Mouse (Mus musculus) ES-Bruce4 (cell line): ENCODE results near the gene Corin. TPM values are rescaled to one million over a fixed set of nuclear protein-coding genes. Genes with fewer than 3 reads are reported as not detected.

Source experiments
- H3K27ac ChIP-seq: 2 replicates; pipeline ENCODE4 v1.5.1; 2012; ENCODE audit warnings: low read length, inconsistent platforms; ENCODE audit not compliant: insufficient read depth
- H3K27me3 ChIP-seq: 2 replicates; pipeline ENCODE4 v1.6.1; 2012; ENCODE audit warnings: mild to moderate bottlenecking, low read length, inconsistent platforms; ENCODE audit not compliant: control insufficient read depth, poor library complexity, insufficient read depth, severe bottlenecking
- H3K36me3 ChIP-seq: 2 replicates; pipeline ENCODE4 v1.6.1; 2012; ENCODE audit warnings: inconsistent platforms, mild to moderate bottlenecking, low read length, moderate library complexity; ENCODE audit not compliant: control insufficient read depth, poor library complexity, insufficient read depth, severe bottlenecking
- H3K4me1 ChIP-seq: one replicate; pipeline ENCODE4 v1.8.1; 2011; ENCODE audit warnings: low read length; ENCODE audit not compliant: control insufficient read depth, insufficient read depth
- H3K4me3 ChIP-seq: 2 replicates; pipeline ENCODE4 v1.5.1; 2011; ENCODE audit warnings: low read depth, mild to moderate bottlenecking, low read length
- H3K9ac ChIP-seq: 2 replicates; pipeline ENCODE4 v1.6.1; 2012; ENCODE audit warnings: low read depth, mild to moderate bottlenecking, inconsistent platforms; ENCODE audit not compliant: poor library complexity, severe bottlenecking
- H3K9me3 ChIP-seq: replicated peaks from 2 replicates; pipeline ENCODE4 v1.6.1; 2012; ENCODE audit warnings: mild to moderate bottlenecking, low read length, inconsistent platforms; ENCODE audit not compliant: control insufficient read depth, poor library complexity, insufficient read depth, severe bottlenecking
- CTCF ChIP-seq: IDR thresholded peaks from one replicate; pipeline ENCODE4 v1.8.1; 2011; ENCODE audit warnings: low read depth, low read length
- EP300 ChIP-seq: IDR thresholded peaks from 2 replicates; pipeline ENCODE4 v1.6.1; 2011; ENCODE audit warnings: low read depth, low read length; ENCODE audit not compliant: insufficient read depth
- POLR2A ChIP-seq: IDR thresholded peaks from one replicate; pipeline ENCODE4 v1.8.1; 2011; ENCODE audit warnings: low read length; ENCODE audit not compliant: insufficient read depth
- polyA plus RNA-seq: library from polyadenylated mRNA; stranded (reverse); fragments of >200 nt; gene quantifications from 2 replicates; pipeline ENCODE4 v1.2.4, GENCODE M21; 2011; ENCODE audit warnings: low read depth; ENCODE audit not compliant: missing spikeins, insufficient read depth, insufficient read length

Corin gene
- polyA plus RNA-seq, 1 experiment, result 0.63 TPM

GRCm38 (mm10) chr5:72335873-72336272 lies 168.4 kb downstream of the Corin start:
- Histone ChIP-seq H3K4me1 (no peaks in the 10 kb centered on the region), H3K9me3 (no peaks in the 10 kb centered on the region), H3K36me3 (no peaks in the 10 kb centered on the region), H3K27me3 (no peaks in the 10 kb centered on the region), H3K27ac (no peak overlapping the region), H3K4me3 (no peak overlapping the region), H3K9ac (no peak overlapping the region)
- TF ChIP-seq CTCF (no peak), EP300 (no peak), POLR2A (no peak)

DNA sequence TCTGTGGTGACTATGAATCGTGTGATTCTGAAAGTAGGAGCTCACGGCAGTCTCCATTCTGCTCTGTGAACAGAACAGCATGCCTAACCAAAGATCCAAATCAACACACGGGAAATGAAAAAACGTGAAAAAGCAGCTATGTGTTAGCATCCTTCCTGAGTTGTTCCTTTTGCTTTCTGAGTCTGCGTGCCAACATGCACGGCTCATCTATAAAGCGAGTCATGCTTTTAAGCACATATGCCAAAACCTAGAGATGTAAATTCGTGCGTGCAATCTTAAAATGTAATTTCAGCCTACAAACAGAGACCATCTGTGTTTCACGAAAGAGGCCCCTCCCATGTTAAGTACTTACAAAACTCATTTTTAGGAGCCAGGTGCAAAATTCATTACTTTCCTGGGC lies 171.4 kb downstream of the Corin start:
- H3K9ac ChIP-seq, result no peak overlapping the region
- no peak overlapping the region for H3K27ac ChIP-seq
- H3K36me3 ChIP-seq, result no peaks in the 10 kb centered on the region
- no peaks in the 10 kb centered on the region for H3K4me1 ChIP-seq
- H3K9me3 ChIP-seq, result no peaks in the 10 kb centered on the region
- no peak overlapping the region for H3K4me3 ChIP-seq
- H3K27me3 ChIP-seq, result no peaks in the 10 kb centered on the region
- TF ChIP-seq POLR2A (no peak), CTCF (no peak), EP300 (no peak)

DNA sequence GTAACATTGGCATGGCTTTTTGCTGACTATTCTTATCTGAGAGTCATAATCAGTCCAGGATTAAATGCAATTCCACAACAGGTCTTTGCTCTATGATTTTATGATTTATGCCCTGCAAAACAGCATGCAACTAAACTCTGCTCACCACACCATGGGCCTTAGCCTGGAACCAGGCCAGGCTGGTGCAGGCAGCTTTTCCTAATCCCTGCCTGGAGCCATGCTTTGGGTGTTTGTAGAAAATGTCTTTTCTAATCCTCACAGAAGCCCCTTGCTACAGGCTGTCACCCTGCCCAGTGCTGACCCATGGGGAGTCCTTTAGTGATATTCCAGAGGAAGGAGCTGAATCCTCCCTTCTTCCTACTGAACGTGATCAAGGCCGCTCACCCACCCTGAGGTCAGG lies 173.1 kb downstream of the Corin start:
- TF ChIP-seq CTCF (no peak), EP300 (no peak), POLR2A (no peak)
- Histone ChIP-seq H3K27ac (no peak overlapping the region), H3K36me3 (no peaks in the 10 kb centered on the region), H3K27me3 (no peaks in the 10 kb centered on the region), H3K4me3 (no peak overlapping the region), H3K9me3 (no peaks in the 10 kb centered on the region), H3K9ac (no peak overlapping the region), H3K4me1 (no peaks in the 10 kb centered on the region)

DNA sequence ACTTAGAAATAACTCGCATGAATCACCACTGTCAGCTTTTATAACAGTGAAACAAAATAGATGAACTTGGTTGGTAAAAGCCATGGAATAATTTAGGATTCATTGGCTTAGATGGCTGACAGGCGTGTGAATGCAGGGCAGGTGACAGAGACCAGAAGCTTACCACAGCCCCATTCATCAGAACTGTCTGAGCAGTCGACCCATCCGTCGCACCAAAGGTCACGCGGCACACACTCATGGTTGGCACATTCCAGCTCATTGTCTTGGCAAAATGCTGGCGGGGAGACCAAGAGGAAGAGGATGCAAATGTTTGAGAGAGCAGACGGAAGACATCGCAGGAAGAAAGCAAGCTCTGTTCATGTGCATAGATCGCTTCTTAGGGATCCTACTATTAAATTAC lies 173.6 kb downstream of the Corin start:
- Histone ChIP-seq H3K36me3 (no peaks in the 10 kb centered on the region), H3K9ac (no peak overlapping the region), H3K4me3 (no peak overlapping the region), H3K27me3 (no peaks in the 10 kb centered on the region), H3K4me1 (no peaks in the 10 kb centered on the region), H3K9me3 (no peaks in the 10 kb centered on the region), H3K27ac (no peak overlapping the region)
- no peak for TF ChIP-seq CTCF
- TF ChIP-seq POLR2A, result no peak
- no peak for TF ChIP-seq EP300

DNA sequence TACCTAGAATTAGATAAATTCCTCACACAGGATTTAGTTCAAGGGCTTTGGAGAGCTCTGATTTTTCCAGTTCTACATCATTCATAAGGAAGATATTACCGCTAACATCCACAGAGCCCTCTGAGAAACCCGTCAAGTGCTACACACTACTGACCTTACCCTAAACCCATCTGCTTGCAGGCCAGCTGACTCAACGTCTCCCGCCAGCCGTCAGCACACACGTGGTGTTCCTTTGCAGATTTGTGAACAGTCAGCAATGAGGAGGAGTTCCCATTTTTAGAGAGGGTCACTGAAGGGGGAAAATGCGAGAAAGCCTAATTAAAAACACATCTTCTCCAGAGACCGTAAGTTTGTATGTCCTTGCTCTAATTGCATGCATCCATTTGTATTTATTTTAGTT lies 174.8 kb downstream of the Corin start:
- no peak overlapping the region for H3K27ac ChIP-seq
- H3K4me3 ChIP-seq, result no peak overlapping the region
- no peaks in the 10 kb centered on the region for H3K36me3 ChIP-seq
- H3K27me3 ChIP-seq, result no peaks in the 10 kb centered on the region
- no peak for TF ChIP-seq POLR2A
- no peak for TF ChIP-seq EP300
- TF ChIP-seq CTCF, result no peak
- H3K4me1 ChIP-seq, result no peaks in the 10 kb centered on the region
- H3K9me3 ChIP-seq, result no peaks in the 10 kb centered on the region
- H3K9ac ChIP-seq, result no peak overlapping the region

GRCm38 (mm10) chr5:72315282-72315681 lies 189.0 kb downstream of the Corin start:
- H3K9ac ChIP-seq, result no peak overlapping the region
- TF ChIP-seq EP300 (no peak), POLR2A (no peak), CTCF (no peak)
- no peaks in the 10 kb centered on the region for H3K36me3 ChIP-seq
- H3K4me3 ChIP-seq, result no peak overlapping the region
- H3K27me3 ChIP-seq, result no peaks in the 10 kb centered on the region
- no peak overlapping the region for H3K27ac ChIP-seq
- no peaks in the 10 kb centered on the region for H3K9me3 ChIP-seq
- H3K4me1 ChIP-seq, result no peaks in the 10 kb centered on the region
